Mouse (Mus musculus): Measurements from ENCODE around the gene Fat1.

- TF ChIP-seq POLR2A (IDR thresholded peaks at IDR 0.05; ENCODE audit: low read depth, low read length) (no peak), CTCF (IDR thresholded peaks at IDR 0.05; ENCODE audit: extremely low read depth, insufficient read length, insufficient replicate concordance, low read depth, low read length) (no peak)
Observed at GRCm38 (mm10) chr8:45013852-45014251, 78.6 kb downstream of the Fat1 start.

All from small intestine, adult 2 months (tissue).